Mouse (Mus musculus) erythroid progenitor cell, adult 5-6 weeks (primary cell): ENCODE results near the gene Mecom. TPM values are rescaled to one million over a fixed set of nuclear protein-coding genes. Genes with fewer than 3 reads are reported as not detected.

Experiments used
- ATAC-seq: replicated peaks from 2 replicates; pipeline ENCODE4 v1.8.0; 2016; ENCODE audit warnings: moderate number of reproducible peaks, mild to moderate bottlenecking, moderate TSS enrichment, inconsistent platforms; ENCODE audit not compliant: poor library complexity, low FRiP score, severe bottlenecking
- total RNA-seq, 2 experiments: library from RNA; stranded (forward) in 1 of 2; stranded (reverse) in 1 of 2; fragments of 150-400 nt in 1 of 2; fragments of 186-747, 209-891 nt in 1 of 2; gene quantifications; 2 replicates each; pipeline versions ENCODE4 v1.2.3 to v1.2.4; 2015 to 2017; ENCODE audit warnings: low replicate concordance in 2 of 2

Gene Mecom
- total RNA-seq, 2 experiments from 2014 or later: 0.68 TPM; not detected in 1

- no peak for ATAC-seq
Observed at GRCm38 (mm10) chr3:30514901-30515794, 32.7 kb downstream of the Mecom start.

- ATAC-seq: no peak
Observed at GRCm38 (mm10) chr3:30514051-30514754, 33.6 kb downstream of the Mecom start.

GRCm38 (mm10) chr3:30513314-30513997 lies 34.4 kb downstream of the Mecom start:
- ATAC-seq: no peak

- no peak for ATAC-seq
Observed at GRCm38 (mm10) chr3:30512459-30513030, 35.3 kb downstream of the Mecom start.

- ATAC-seq: no peak
Observed at GRCm38 (mm10) chr3:30511796-30512195, 36.0 kb downstream of the Mecom start.

GRCm38 (mm10) chr3:30511062-30511640 lies 36.7 kb downstream of the Mecom start:
- ATAC-seq: no peak

- no peak for ATAC-seq
Observed at GRCm38 (mm10) chr3:30510646-30511045, 37.2 kb downstream of the Mecom start.

- no peak for ATAC-seq
Observed at GRCm38 (mm10) chr3:30510105-30510504, 37.7 kb downstream of the Mecom start.

GRCm38 (mm10) chr3:30508930-30509910 lies 38.6 kb downstream of the Mecom start:
- ATAC-seq: no peak

GRCm38 (mm10) chr3:30508296-30508929 lies 39.4 kb downstream of the Mecom start:
- no peak for ATAC-seq

- no peak for ATAC-seq
Observed at GRCm38 (mm10) chr3:30507576-30508295, 40.1 kb downstream of the Mecom start.

- ATAC-seq: no peak
Observed at GRCm38 (mm10) chr3:30507028-30507575, 40.7 kb downstream of the Mecom start.

GRCm38 (mm10) chr3:30506329-30507027 lies 41.3 kb downstream of the Mecom start:
- no peak for ATAC-seq

GRCm38 (mm10) chr3:30505741-30506251 lies 42.0 kb downstream of the Mecom start:
- ATAC-seq: no peak

- ATAC-seq: no peak
Observed at GRCm38 (mm10) chr3:30504561-30504960, 43.2 kb downstream of the Mecom start.

- no peak for ATAC-seq
Observed at GRCm38 (mm10) chr3:30503821-30504220, 44.0 kb downstream of the Mecom start.
